Mouse (Mus musculus): ENCODE measurements around the gene Sec24c. TPM values are rescaled to one million over a fixed set of nuclear protein-coding genes. Genes with fewer than 3 reads are reported as not detected.

Gene Sec24c
- polyA plus RNA-seq, 2 experiments: 28.4 to 37.1 TPM

DNA sequence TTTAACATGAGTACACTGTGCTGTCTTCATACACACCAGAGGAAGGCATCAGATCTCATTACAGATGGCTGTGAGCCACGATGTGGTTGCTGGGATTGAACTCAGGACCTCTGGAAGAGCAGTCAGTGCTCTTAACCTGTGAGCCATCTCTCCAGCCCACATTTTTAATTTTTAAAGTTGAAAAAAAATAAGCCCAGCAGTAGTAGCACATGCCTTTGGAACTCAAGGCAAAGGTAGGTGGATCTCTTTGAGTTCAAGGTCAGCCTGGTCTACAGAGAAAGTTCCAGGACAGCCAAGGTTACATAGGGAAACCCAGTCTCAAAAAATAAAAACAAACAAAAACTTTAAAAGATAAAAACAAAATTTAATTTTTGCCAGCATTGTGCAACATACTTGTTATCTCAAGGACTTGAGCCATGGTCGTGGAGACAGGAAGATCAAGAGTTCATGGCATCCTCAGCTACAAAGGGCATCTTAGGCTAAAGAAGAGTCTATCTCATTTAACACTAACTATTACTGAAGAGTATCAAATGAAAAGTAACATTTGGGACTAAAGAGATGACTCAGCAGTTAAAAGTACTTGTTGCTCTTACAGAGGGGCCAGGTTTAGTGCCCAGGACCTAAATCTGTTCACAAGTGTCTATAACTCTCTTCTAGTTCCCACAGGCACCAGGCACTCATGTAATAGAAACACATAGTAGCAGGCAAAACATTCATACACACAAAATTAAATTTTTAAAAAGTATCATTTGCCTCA lies 36.1 kb upstream of the Sec24c start:
- H3K27ac ChIP-seq: no peak overlapping the region
- TF ChIP-seq EP300 (IDR thresholded peaks at IDR 0.05; ENCODE audit: low read depth) (no peak), CTCF (IDR thresholded peaks at IDR 0.05; ENCODE audit: low read depth) (no peak)

GRCm38 (mm10) chr14:20638702-20639101 lies 35.4 kb upstream of the Sec24c start:
- 79% methylated on average over 6 of the region's 6 CpGs for WGBS (ENCODE audit: insufficient replicate concordance)
- TF ChIP-seq CTCF (IDR thresholded peaks at IDR 0.05; ENCODE audit: low read depth) (no peak), EP300 (IDR thresholded peaks at IDR 0.05; ENCODE audit: low read depth) (no peak)
- Histone ChIP-seq H3K27me3 (ENCODE audit: control insufficient read depth, insufficient read depth, low read length) (no peaks in the 10 kb centered on the region), H3K4me3 (ENCODE audit: insufficient read depth in 1 of 2, low read depth in 2 of 2, low read length in 2 of 2) (no peak overlapping the region), H3K27ac (no peak overlapping the region), H3K9ac (replicated peaks) (no peak overlapping the region), H3K4me2 (ENCODE audit: low read depth) (no peak overlapping the region), H3K9me3 (ENCODE audit: control insufficient read depth, low read length) (no peaks in the 10 kb centered on the region), H3K36me3 (replicated peaks; ENCODE audit: control insufficient read depth, insufficient read depth, low read depth) (no peaks in the 10 kb centered on the region), H3K4me1 (replicated peaks; ENCODE audit: control insufficient read depth in 2 of 2, insufficient read depth in 2 of 2, low read length in 1 of 2) (peaks cover 17 to 20% of the 10 kb centered on the region in 2 experiments)
- ATAC-seq (ENCODE audit: insufficient read depth) (no peak), DNase-seq (ENCODE audit: low read depth in 3 of 3, low spot score in 3 of 3) (no peak)

More for the DNA sequence above, 36.1 kb upstream of the Sec24c start:
- Histone ChIP-seq H3K36me3 (replicated peaks; ENCODE audit: control insufficient read depth, insufficient read depth, low read depth) (no peaks in the 10 kb centered on the region), H3K9ac (replicated peaks) (no peak overlapping the region), H3K27me3 (ENCODE audit: control insufficient read depth, insufficient read depth, low read length) (no peaks in the 10 kb centered on the region), H3K4me1 (replicated peaks; ENCODE audit: control insufficient read depth in 2 of 2, insufficient read depth in 2 of 2, low read length in 1 of 2) (peaks cover 17 to 20% of the 10 kb centered on the region in 2 experiments), H3K4me3 (ENCODE audit: insufficient read depth in 1 of 2, low read depth in 2 of 2, low read length in 2 of 2) (no peak overlapping the region), H3K9me3 (ENCODE audit: control insufficient read depth, low read length) (no peaks in the 10 kb centered on the region), H3K4me2 (ENCODE audit: low read depth) (no peak overlapping the region)
- ATAC-seq (ENCODE audit: insufficient read depth) (no peak), DNase-seq (ENCODE audit: low read depth in 3 of 3, low spot score in 3 of 3) (no peak)
- WGBS (ENCODE audit: insufficient replicate concordance): 63% methylated on average over 2 of the region's 2 CpGs

- Histone ChIP-seq H3K9ac (replicated peaks) (peak overlapping the region; percentile 93), H3K36me3 (replicated peaks; ENCODE audit: control insufficient read depth, insufficient read depth, low read depth) (no peaks in the 10 kb centered on the region), H3K9me3 (ENCODE audit: control insufficient read depth, low read length) (no peaks in the 10 kb centered on the region), H3K27me3 (ENCODE audit: control insufficient read depth, insufficient read depth, low read length) (no peaks in the 10 kb centered on the region), H3K4me1 (replicated peaks; ENCODE audit: control insufficient read depth in 2 of 2, insufficient read depth in 2 of 2, low read length in 1 of 2) (peaks cover 17 to 20% of the 10 kb centered on the region in 2 experiments), H3K27ac (peak overlapping the region; percentile 12; the same call in 1 of the 2 replicates), H3K4me3 (ENCODE audit: insufficient read depth in 1 of 2, low read depth in 2 of 2, low read length in 2 of 2) (peak overlapping the region; percentile 83 to 96), H3K4me2 (ENCODE audit: low read depth) (peak overlapping the region; percentile 91)
- DNase-seq (ENCODE audit: low read depth in 3 of 3, low spot score in 3 of 3) (no peak), ATAC-seq (ENCODE audit: insufficient read depth) (peak; percentile 50)
- WGBS (ENCODE audit: insufficient replicate concordance): 9% methylated on average over 16 of the region's 16 CpGs
- TF ChIP-seq CTCF (IDR thresholded peaks at IDR 0.05; ENCODE audit: low read depth) (no peak), EP300 (IDR thresholded peaks at IDR 0.05; ENCODE audit: low read depth) (no peak)
Observed at GRCm38 (mm10) chr14:20639918-20640619, 34.0 kb upstream of the Sec24c start.

DNA sequence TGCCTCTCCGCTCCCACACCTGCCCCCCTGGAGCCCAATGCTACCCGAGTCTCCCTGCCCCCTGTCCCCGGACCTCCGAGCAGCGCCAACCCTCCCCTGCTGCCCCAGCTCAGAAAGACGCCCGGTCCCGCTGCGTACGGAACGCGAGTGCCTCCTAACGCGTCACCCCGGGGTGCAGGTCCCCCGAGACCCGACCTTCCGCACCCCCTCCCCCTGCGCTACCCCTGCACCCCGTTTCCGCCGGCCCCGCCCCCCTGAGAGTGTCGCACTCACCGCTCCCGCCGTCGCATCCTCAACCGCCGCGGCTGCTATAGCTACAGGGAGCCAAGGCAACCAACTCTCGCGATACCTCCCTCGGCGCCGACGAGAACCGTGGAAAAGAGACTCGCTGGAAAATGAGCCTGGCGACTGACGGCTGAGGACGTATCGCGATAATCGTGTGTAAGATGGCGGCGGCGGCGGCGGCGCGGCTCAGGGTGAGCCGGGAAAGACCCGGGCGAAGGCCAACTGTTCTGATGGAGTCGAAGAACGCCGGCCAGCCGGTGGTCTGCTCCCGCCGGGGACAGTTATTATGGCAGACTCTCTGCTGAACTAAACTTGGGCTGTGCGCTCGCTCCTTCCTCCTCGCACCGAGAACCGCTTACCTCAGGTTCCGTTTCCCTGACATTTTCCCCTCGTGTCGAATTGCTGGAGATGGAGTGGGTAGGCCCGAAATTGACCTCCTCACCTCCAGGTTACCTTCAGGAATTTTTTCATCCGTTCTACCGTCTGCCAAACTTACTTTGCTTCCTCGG lies 33.3 kb upstream of the Sec24c start, which contains the start of gene Usp54:
TSS of gene Usp54 (minus strand) at position 420 of the 794 bp plus-strand sequence.
- ATAC-seq (ENCODE audit: insufficient read depth) (peak; percentile 94), DNase-seq (ENCODE audit: low read depth in 3 of 3, low spot score in 3 of 3) (peak; percentile 97 to 99 (median 98))
- Histone ChIP-seq H3K9me3 (ENCODE audit: control insufficient read depth, low read length) (no peaks in the 10 kb centered on the region), H3K36me3 (replicated peaks; ENCODE audit: control insufficient read depth, insufficient read depth, low read depth) (no peaks in the 10 kb centered on the region), H3K4me3 (ENCODE audit: insufficient read depth in 1 of 2, low read depth in 2 of 2, low read length in 2 of 2) (peak within 1 kb of the TSS; percentile 83 to 96), H3K4me2 (ENCODE audit: low read depth) (peak within 1 kb of the TSS; percentile 91), H3K27ac (peak within 1 kb of the TSS; percentile 76), H3K27me3 (ENCODE audit: control insufficient read depth, insufficient read depth, low read length) (no peaks in the 10 kb centered on the region), H3K9ac (replicated peaks) (peak within 1 kb of the TSS; percentile 93), H3K4me1 (replicated peaks; ENCODE audit: control insufficient read depth in 2 of 2, insufficient read depth in 2 of 2, low read length in 1 of 2) (peaks cover 15 to 17% of the 10 kb centered on the region in 2 experiments)
- WGBS (ENCODE audit: insufficient replicate concordance): under 1% methylated on average over 73 of the region's 73 CpGs
- TF ChIP-seq CTCF (IDR thresholded peaks at IDR 0.05; ENCODE audit: low read depth) (no peak), EP300 (IDR thresholded peaks at IDR 0.05; ENCODE audit: low read depth) (peak; percentile 75)
